23 mouse cellular contexts compared by ENCODE assay signal in genomic region chr3:53498351-53498905, GRCm38 (mm10). TPM values are rescaled to one million over a fixed set of nuclear protein-coding genes. Genes with fewer than 3 reads are reported as not detected.
DNase-seq lines count a peak whose midpoint lies in the region; TF ChIP-seq lines count a peak whose summit lies in the region.
"Had no signal": no experiment of that assay in that cellular context is flagged by ENCODE, and none has a peak within 500 bp of the region (broad histone marks: within the 10 kb centered on the region; RNA-seq: fewer than 3 reads in every experiment).

No protein-coding gene starts in this region.

- TF ChIP-seq POLR2A in kidney, adult 2 months (IDR thresholded peaks at IDR 0.05; ENCODE audit: low read depth, low read length), result no peak
- TF ChIP-seq POLR2A in cerebellum, adult 2 months (IDR thresholded peaks at IDR 0.05; ENCODE audit: borderline replicate concordance, insufficient read depth, low read length), result no peak

- intact Hi-C loops in heart, postnatal 10 days (cut with DNase I), result no loop called here

- TF ChIP-seq CTCF in kidney, adult 2 months (conservative IDR thresholded peaks at IDR 0.05; ENCODE audit: insufficient read depth, insufficient read length, low read depth, low read length), result no peak
- no peak for TF ChIP-seq CTCF in cerebellum, adult 2 months (IDR thresholded peaks at IDR 0.05; ENCODE audit: borderline replicate concordance, insufficient read depth, low read depth, low read length)

- peaks cover 10% of the 10 kb centered on the region for H3K4me1 ChIP-seq in kidney, adult 2 months (ENCODE audit: control insufficient read depth, insufficient read depth, low read length)
- no peaks in the 10 kb centered on the region for H3K4me1 ChIP-seq in cerebellum, adult 2 months (ENCODE audit: control insufficient read depth, insufficient read depth, low read length)
- H3K4me1 ChIP-seq: limb, embryonic 12.5 days; liver, embryonic 13.5 days; midbrain, embryonic 13.5 days; neural tube, embryonic 15.5 days had no signal

- H3K27me3 ChIP-seq in kidney, adult 2 months (replicated peaks; ENCODE audit: control insufficient read depth, insufficient read depth, low read length), result no peaks in the 10 kb centered on the region
- no peaks in the 10 kb centered on the region for H3K27me3 ChIP-seq in cerebellum, adult 2 months (ENCODE audit: control insufficient read depth, insufficient read depth, low read length)
- H3K27me3 ChIP-seq: limb, embryonic 12.5 days; liver, embryonic 13.5 days; midbrain, embryonic 13.5 days; neural tube, embryonic 15.5 days had no signal

- DNase-seq in gastrocnemius, postnatal 25 days, result peak; percentile 8
- DNase-seq in gastrocnemius, postnatal 4 days (ENCODE audit: low spot score in 2 of 2), result no peak
- DNase-seq in heart, postnatal 10 days, result peak; percentile 32 to 50
- DNase-seq in kidney, adult 2 months, result peak; percentile 77
- DNase-seq in kidney, postnatal 25 days, result peak; percentile 49 to 58
- DNase-seq in cerebellum, adult 9-10 months, result no peak
- DNase-seq in cerebellum, adult 2 months, result no peak
- DNase-seq: B cell, adult 2 months; cerebellum, postnatal 10 days; liver, embryonic 13.5 days; right cerebral cortex, postnatal 25 days; thymus, postnatal 36 days had no signal

- H3K27ac ChIP-seq in kidney, adult 2 months (ENCODE audit: insufficient read depth, low read depth, low read length), result peak overlapping the region; percentile 10; the same call in 1 of the 2 replicates
- H3K27ac ChIP-seq in cerebellum, adult 2 months (ENCODE audit: insufficient read depth, low read length), result no peak overlapping the region
- H3K27ac ChIP-seq: forebrain, embryonic 10.5 days; hindbrain, postnatal 0 days; layer of hippocampus, adult 2 months; limb, embryonic 12.5 days; liver, embryonic 13.5 days; midbrain, embryonic 13.5 days; neural tube, embryonic 15.5 days had no signal

- H3K36me3 ChIP-seq in kidney, adult 2 months (ENCODE audit: control insufficient read depth, insufficient read depth, low read length), result no peaks in the 10 kb centered on the region
- H3K36me3 ChIP-seq: forebrain, embryonic 10.5 days; limb, embryonic 12.5 days; liver, embryonic 13.5 days; midbrain, embryonic 13.5 days; neural tube, embryonic 15.5 days had no signal

- 33% methylated on average over 6 of the region's 6 CpGs for WGBS in kidney, adult 2 months
- 64% methylated on average over 6 of the region's 6 CpGs for WGBS in cerebellum, adult 2 months

- H3K4me3 ChIP-seq in kidney, adult 2 months (ENCODE audit: insufficient read depth, low read depth, low read length), result no peak overlapping the region
- H3K4me3 ChIP-seq in cerebellum, adult 2 months (replicated peaks; ENCODE audit: insufficient read depth, low read depth, low read length), result no peak overlapping the region
- H3K4me3 ChIP-seq: forebrain, embryonic 10.5 days; layer of hippocampus, adult 2 months; limb, embryonic 12.5 days; liver, embryonic 13.5 days; midbrain, embryonic 13.5 days; myocyte; neural tube, embryonic 15.5 days had no signal

RNA-seq across cellular contexts. Expression of gene Stoml3, which starts 10.0 kb away (rescaled TPM):
- total RNA-seq in gastrocnemius, postnatal 25 days (2021), result not detected
- total RNA-seq in gastrocnemius, postnatal 4 days (2021), result not detected
- not detected for total RNA-seq in heart, postnatal 10 days (2021)
- polyA plus RNA-seq in kidney, adult 2 months (2012; rRNA removed), result 0.03 TPM in 1 of 2 replicates, not detected in the other
- 0.52 and 0.93 TPM in 2 replicates for polyA plus RNA-seq in cerebellum, adult 2 months (2012; rRNA removed)
- total RNA-seq: adrenal gland, postnatal 4 days; heart, postnatal 36 days; hindbrain, postnatal 0 days; megakaryocyte progenitor cell, adult 5-6 weeks had no signal
- polyA plus RNA-seq: forebrain, embryonic 10.5 days; hindbrain, postnatal 0 days; limb, embryonic 12.5 days; liver, embryonic 13.5 days; lung, embryonic 16.5 days; midbrain, embryonic 13.5 days; myocyte had no signal

RNA-seq across cellular contexts. Expression of gene Proser1, which starts 35.0 kb away (rescaled TPM):
- 1 to 10 TPM; 6.0 to 6.8 TPM for total RNA-seq in gastrocnemius, postnatal 25 days (2021)
- total RNA-seq in gastrocnemius, postnatal 4 days (2021), result 10 to 100 TPM; 14.8 to 19.7 TPM
- 10 to 100 TPM; 15.0 to 15.1 TPM for total RNA-seq in heart, postnatal 10 days (2021)
- 14.8 and 15.3 TPM in 2 replicates for polyA plus RNA-seq in kidney, adult 2 months (2012; rRNA removed)
- polyA plus RNA-seq in cerebellum, adult 2 months (2012; rRNA removed), result 21.2 and 21.9 TPM in 2 replicates

RNA-seq across cellular contexts. Expression of gene Nhlrc3, which starts 35.3 kb away (rescaled TPM):
- total RNA-seq in gastrocnemius, postnatal 25 days (2021), result 1 to 10 TPM; 2.7 to 3.2 TPM
- total RNA-seq in gastrocnemius, postnatal 4 days (2021), result 1 to 10 TPM; 7.3 to 7.9 TPM
- total RNA-seq in heart, postnatal 10 days (2021), result 1 to 10 TPM; 7.6 to 7.9 TPM
- 9.7 and 10.6 TPM in 2 replicates for polyA plus RNA-seq in kidney, adult 2 months (2012; rRNA removed)
- polyA plus RNA-seq in cerebellum, adult 2 months (2012; rRNA removed), result 7.9 and 8.1 TPM in 2 replicates

Comparison
In these comparisons a context has a peak if more than half of its experiments do, and no peak if none do; other contexts are left out.
1. DNase-seq: peak in gastrocnemius, postnatal 25 days (single experiment), heart, postnatal 10 days (2 of 2), kidney, adult 2 months (single experiment) and kidney, postnatal 25 days (2 of 2); none in gastrocnemius, postnatal 4 days (0 of 2), cerebellum, adult 9-10 months (single experiment) and cerebellum, adult 2 months (0 of 2).